Mouse (Mus musculus) embryonic facial prominence, embryonic 12.5 days (tissue): Measurements from ENCODE around the gene Tmem109. TPM values are rescaled to one million over a fixed set of nuclear protein-coding genes. Genes with fewer than 3 reads are reported as not detected.
A peak's percentile ranks its signal among the peaks of the same experiment; 100 is the strongest.

Source experiments
- ATAC-seq: fragments of 200-750 bp; cut with Nextera tagmentation; 2 replicates; pipeline ENCODE4 v1.8.0; 2017; ENCODE audit not compliant: insufficient number of reproducible peaks, insufficient read depth, low FRiP score, low TSS enrichment
- H3K27ac ChIP-seq: fragments of 300-500 bp; sonication (generic); 2 replicates; pipeline ENCODE4 v1.5.1; 2016; ENCODE audit warnings: mild to moderate bottlenecking
- H3K27me3 ChIP-seq: fragments of 300-500 bp; sonication (generic); 2 replicates; pipeline ENCODE4 v1.6.1; 2016; ENCODE audit warnings: mild to moderate bottlenecking, moderate library complexity
- H3K36me3 ChIP-seq: fragments of 300-500 bp; sonication (generic); 2 replicates; pipeline ENCODE4 v1.6.1; 2016; ENCODE audit warnings: mild to moderate bottlenecking
- H3K4me1 ChIP-seq: fragments of 300-500 bp; sonication (generic); 2 replicates; pipeline ENCODE4 v1.6.1; 2016
- H3K4me2 ChIP-seq: fragments of 300-500 bp; sonication (generic); replicated peaks from 2 replicates; pipeline ENCODE4 v1.6.1; 2016; ENCODE audit warnings: mild to moderate bottlenecking, moderate library complexity
- H3K4me3 ChIP-seq: fragments of 300-500 bp; sonication (generic); 2 replicates; pipeline ENCODE4 v1.5.1; 2016; ENCODE audit warnings: mild to moderate bottlenecking
- H3K9ac ChIP-seq: fragments of 300-500 bp; sonication (generic); 2 replicates; pipeline ENCODE4 v1.6.1; 2016; ENCODE audit warnings: mild to moderate bottlenecking, moderate library complexity
- H3K9me3 ChIP-seq: fragments of 300-500 bp; sonication (generic); 2 replicates; pipeline ENCODE4 v1.6.1; 2016; ENCODE audit warnings: mild to moderate bottlenecking, moderate library complexity
- WGBS: fragments of 180-500 bp; shearing (Covaris S2); methylation state at CpG from one replicate; pipeline ENCODE4 v1.1.7; 2016; 5-methylcytosine and 5-hydroxymethylcytosine counted together
- polyA plus RNA-seq: library from polyadenylated mRNA; unstranded; fragments of >200 nt; fragmentation: Nextera tagmentation; extraction: Ambion mirVana; gene quantifications from 2 replicates; pipeline ENCODE4 v1.2.1, GENCODE M21; 2016

Gene Tmem109
- polyA plus RNA-seq, 1 experiment from 2014 or later, result 73.2 TPM

DNA sequence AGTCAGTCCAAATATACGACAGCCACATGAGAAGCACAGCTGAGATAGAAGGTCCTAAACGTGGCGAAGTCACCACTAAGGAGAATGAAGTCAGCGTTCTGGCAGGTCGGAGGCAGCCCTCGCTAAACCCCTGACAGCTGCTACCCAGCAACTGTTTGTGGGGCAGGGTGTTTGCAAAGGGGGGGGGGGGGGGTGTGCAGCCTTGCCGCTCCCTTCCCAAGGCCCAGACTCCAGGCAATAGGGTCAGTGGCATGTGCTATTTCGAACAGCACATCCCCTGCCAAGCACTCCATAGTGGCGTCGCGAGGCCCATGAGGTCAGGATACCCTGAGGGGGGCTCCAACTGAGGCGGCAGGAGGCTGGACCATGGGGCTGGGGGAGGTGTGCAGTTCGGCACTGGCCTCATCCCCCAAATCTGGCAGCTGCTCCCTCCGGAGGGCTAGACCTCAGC is 801 bp downstream of the Tmem109 start:
- Histone ChIP-seq H3K4me3 (peak overlapping the region; percentile 64), H3K9me3 (no peaks in the 10 kb centered on the region), H3K36me3 (peaks cover 10% of the 10 kb centered on the region; the same call in 1 of the 2 replicates), H3K27me3 (no peaks in the 10 kb centered on the region), H3K9ac (peak overlapping the region; percentile 67), H3K27ac (peak overlapping the region; percentile 96), H3K4me1 (peaks cover 20% of the 10 kb centered on the region), H3K4me2 (peak overlapping the region; percentile 93)
- 4% methylated on average over 14 of the region's 14 CpGs for WGBS
- ATAC-seq, result peak; percentile 83

GRCm38 (mm10) chr19:10880085-10880974 is 1.5 kb downstream of the Tmem109 start:
- no peaks in the 10 kb centered on the region for H3K27me3 ChIP-seq
- peaks cover 20% of the 10 kb centered on the region for H3K4me1 ChIP-seq
- H3K27ac ChIP-seq, result peak overlapping the region; percentile 1; the same call in 1 of the 2 replicates
- H3K9me3 ChIP-seq, result no peaks in the 10 kb centered on the region
- peak overlapping the region; percentile 93 for H3K4me2 ChIP-seq
- peak overlapping the region; percentile 64 for H3K4me3 ChIP-seq
- WGBS, result 46% methylated on average over 7 of the region's 7 CpGs
- peak overlapping the region; percentile 67; the same call in 1 of the 2 replicates for H3K9ac ChIP-seq
- peaks cover 10% of the 10 kb centered on the region; the same call in 1 of the 2 replicates for H3K36me3 ChIP-seq
- no peak for ATAC-seq

DNA sequence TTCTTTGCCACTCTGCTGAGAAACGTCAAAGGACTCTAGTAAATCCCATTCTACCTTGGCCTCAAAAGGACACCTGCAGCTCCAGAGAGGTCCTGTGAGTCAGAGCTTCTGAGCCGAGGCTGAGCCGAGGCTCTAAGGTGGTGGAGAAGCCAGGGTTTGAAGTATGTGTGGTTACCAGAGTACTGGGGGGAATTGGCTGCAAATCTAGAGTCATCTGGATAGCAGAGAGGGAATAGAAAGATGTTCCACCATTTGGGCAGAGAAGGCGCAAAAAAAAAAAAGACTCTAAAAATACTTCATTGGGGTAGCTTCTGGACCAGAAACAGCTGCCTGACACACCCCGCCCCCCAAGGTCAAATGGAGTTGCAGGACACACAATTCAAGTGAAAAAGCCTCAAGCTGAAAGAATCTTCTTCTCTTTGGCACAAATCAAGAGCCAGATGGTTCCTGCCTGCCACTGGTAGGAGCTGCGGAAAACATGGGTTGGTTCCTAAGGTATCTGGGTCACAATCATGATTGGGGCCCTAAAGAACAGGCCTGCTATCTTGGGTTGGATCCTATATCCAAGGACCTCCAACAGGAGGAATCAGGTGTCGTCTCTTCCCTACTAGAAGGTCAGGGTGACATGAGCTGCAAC is 3.5 kb downstream of the Tmem109 start:
- H3K9me3 ChIP-seq, result no peaks in the 10 kb centered on the region
- no peak overlapping the region for H3K27ac ChIP-seq
- no peak overlapping the region for H3K4me2 ChIP-seq
- WGBS, result 88% methylated on average over 7 of the region's 7 CpGs
- no peaks in the 10 kb centered on the region for H3K27me3 ChIP-seq
- peaks cover 21% of the 10 kb centered on the region for H3K36me3 ChIP-seq
- ATAC-seq, result no peak
- no peak overlapping the region for H3K4me3 ChIP-seq
- no peak overlapping the region for H3K9ac ChIP-seq
- H3K4me1 ChIP-seq, result peaks cover 20% of the 10 kb centered on the region

- H3K36me3 ChIP-seq, result peaks cover 43% of the 10 kb centered on the region
- ATAC-seq, result no peak
These were observed 10.4 kb downstream of the Tmem109 start for GRCm38 (mm10) chr19:10871328-10871961.

GRCm38 (mm10) chr19:10870676-10871075 is 11.1 kb downstream of the Tmem109 start:
- Histone ChIP-seq H3K4me2 (no peak overlapping the region), H3K4me3 (no peak overlapping the region), H3K36me3 (peaks cover 50% of the 10 kb centered on the region), H3K9me3 (no peaks in the 10 kb centered on the region), H3K4me1 (peaks cover 22% of the 10 kb centered on the region), H3K27ac (no peak overlapping the region), H3K27me3 (no peaks in the 10 kb centered on the region), H3K9ac (no peak overlapping the region)
- WGBS, result 84% methylated on average over 3 of the region's 3 CpGs
- no peak for ATAC-seq

More at GRCm38 (mm10) chr19:10871328-10871961, 10.4 kb downstream of the Tmem109 start:
- WGBS, result 74% methylated on average over 14 of the region's 14 CpGs
- H3K9ac ChIP-seq, result no peak overlapping the region
- H3K4me2 ChIP-seq, result no peak overlapping the region
- H3K4me1 ChIP-seq, result peaks cover 22% of the 10 kb centered on the region
- H3K9me3 ChIP-seq, result no peaks in the 10 kb centered on the region
- no peak overlapping the region for H3K4me3 ChIP-seq
- H3K27ac ChIP-seq, result no peak overlapping the region
- no peaks in the 10 kb centered on the region for H3K27me3 ChIP-seq

GRCm38 (mm10) chr19:10869886-10870527 is 11.8 kb downstream of the Tmem109 start, which contains the start of gene Tmem132a:
Gene Tmem132a, minus strand, starts transcription at chr19:10869940.
- WGBS, result 1% methylated on average over 8 of the region's 8 CpGs
- H3K9me3 ChIP-seq, result no peaks in the 10 kb centered on the region
- peak within 1 kb of the TSS; percentile 80 for H3K4me3 ChIP-seq
- peak within 1 kb of the TSS; percentile 79 for H3K4me2 ChIP-seq
- H3K9ac ChIP-seq, result peak within 1 kb of the TSS; percentile 86
- H3K4me1 ChIP-seq, result peaks cover 22% of the 10 kb centered on the region
- ATAC-seq, result no peak
- peaks cover 57% of the 10 kb centered on the region for H3K36me3 ChIP-seq
- no peaks in the 10 kb centered on the region for H3K27me3 ChIP-seq
- peak within 1 kb of the TSS; percentile 87 for H3K27ac ChIP-seq

DNA sequence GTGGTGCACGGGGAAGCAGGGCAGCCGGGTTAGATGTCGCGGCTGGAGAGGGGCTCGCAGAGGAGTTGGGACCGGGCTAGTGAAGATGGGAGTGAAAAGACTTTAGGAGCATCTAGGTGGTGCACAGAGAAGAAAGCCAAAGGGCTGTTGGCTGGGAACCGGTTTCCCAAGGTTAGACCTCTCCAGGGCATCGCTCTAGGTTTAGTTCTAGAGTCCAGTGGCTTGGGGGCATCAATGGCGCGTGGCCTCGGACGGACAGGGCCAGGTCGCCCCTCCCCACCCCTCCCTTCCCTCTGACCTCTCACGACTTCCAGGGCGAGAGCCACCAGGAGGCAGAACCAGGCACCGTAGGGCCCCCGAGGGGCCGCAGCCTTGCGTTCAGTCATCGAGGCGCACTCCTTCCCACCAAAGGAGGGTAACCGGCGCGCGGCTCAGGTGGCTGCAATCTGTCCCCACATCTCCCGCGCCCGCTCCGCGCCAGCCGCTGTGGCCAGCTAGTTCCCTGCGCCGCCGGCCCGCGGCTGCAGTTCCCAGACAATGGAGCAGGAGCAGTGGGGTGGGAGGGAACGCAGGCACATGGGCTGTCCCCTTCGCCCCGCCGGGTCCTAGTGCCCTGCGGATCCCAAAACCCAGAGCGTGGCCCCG is 12.4 kb downstream of the Tmem109 start:
- peak; percentile 88 for ATAC-seq
- Histone ChIP-seq H3K9ac (peak overlapping the region; percentile 86), H3K9me3 (no peaks in the 10 kb centered on the region), H3K36me3 (peaks cover 63% of the 10 kb centered on the region), H3K4me2 (peak overlapping the region; percentile 79), H3K4me3 (peak overlapping the region; percentile 80), H3K4me1 (peaks cover 22% of the 10 kb centered on the region), H3K27me3 (no peaks in the 10 kb centered on the region), H3K27ac (peak overlapping the region; percentile 87)
- WGBS, result under 1% methylated on average over 43 of the region's 43 CpGs

DNA sequence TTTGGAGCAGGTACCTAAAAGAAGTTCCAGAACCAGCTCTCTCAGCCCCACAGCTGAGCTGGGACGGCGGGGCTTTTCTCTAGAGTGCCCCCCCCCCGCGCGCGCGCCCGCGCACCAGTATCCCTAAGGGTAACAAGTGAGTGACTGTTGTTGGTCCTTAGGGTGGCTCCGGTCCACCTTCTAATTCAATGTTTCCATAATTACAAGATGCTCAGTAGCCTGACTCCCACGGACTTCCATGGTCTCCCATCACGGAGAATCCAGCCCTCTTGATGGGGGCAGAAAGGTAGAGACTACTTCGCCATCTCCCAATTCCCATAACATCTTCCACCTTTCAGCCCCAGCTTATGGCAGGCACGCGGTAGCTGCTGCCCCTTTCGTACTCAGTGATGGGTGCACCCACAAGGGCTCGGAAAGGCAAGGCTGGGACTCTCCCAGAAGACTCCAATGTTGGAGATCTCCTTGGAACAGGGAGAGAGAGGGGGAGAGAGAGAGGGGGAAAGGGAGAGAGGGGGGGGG is 13.1 kb downstream of the Tmem109 start:
- Histone ChIP-seq H3K27ac (peak overlapping the region; percentile 87; the same call in 1 of the 2 replicates), H3K4me1 (peaks cover 22% of the 10 kb centered on the region), H3K4me3 (peak overlapping the region; percentile 80), H3K9ac (peak overlapping the region; percentile 86), H3K4me2 (peak overlapping the region; percentile 79), H3K9me3 (no peaks in the 10 kb centered on the region), H3K36me3 (peaks cover 63% of the 10 kb centered on the region), H3K27me3 (no peaks in the 10 kb centered on the region)
- WGBS, result under 1% methylated on average over 17 of the region's 17 CpGs
- no peak for ATAC-seq

- Histone ChIP-seq H3K9me3 (no peaks in the 10 kb centered on the region), H3K27ac (no peak overlapping the region), H3K27me3 (no peaks in the 10 kb centered on the region), H3K4me2 (peak overlapping the region; percentile 79), H3K4me3 (peak overlapping the region; percentile 80), H3K36me3 (peaks cover 63% of the 10 kb centered on the region), H3K9ac (peak overlapping the region; percentile 86), H3K4me1 (peaks cover 22% of the 10 kb centered on the region)
- ATAC-seq, result no peak
- WGBS, result 22% methylated on average over 5 of the region's 5 CpGs
These were observed 13.7 kb downstream of the Tmem109 start for GRCm38 (mm10) chr19:10867946-10868622.

GRCm38 (mm10) chr19:10866351-10866750 is 15.4 kb downstream of the Tmem109 start:
- Histone ChIP-seq H3K9ac (no peak overlapping the region), H3K36me3 (peaks cover 63% of the 10 kb centered on the region), H3K4me3 (no peak overlapping the region), H3K9me3 (no peaks in the 10 kb centered on the region), H3K4me2 (no peak overlapping the region), H3K27me3 (no peaks in the 10 kb centered on the region), H3K27ac (no peak overlapping the region), H3K4me1 (peaks cover 22% of the 10 kb centered on the region)
- 92% methylated on average over 13 of the region's 13 CpGs for WGBS
- ATAC-seq, result no peak
